Mouse (Mus musculus) bone marrow macrophage, adult 2 months (primary cell): ENCODE measurements around the gene Tmem50b. TPM values are rescaled to one million over a fixed set of nuclear protein-coding genes. Genes with fewer than 3 reads are reported as not detected.
A peak's percentile ranks its signal among the peaks of the same experiment; 100 is the strongest.
"Not testable (repeated sequence)": the region's sequence is repeated elsewhere in the genome, so short reads cannot be mapped to it uniquely, and the experiment has no call there.

Source experiments
- H3K27ac ChIP-seq: 2 replicates; pipeline ENCODE4 v1.5.1; 2012; ENCODE audit warnings: low read depth, low read length; ENCODE audit not compliant: insufficient read depth
- H3K4me1 ChIP-seq: 2 replicates; pipeline ENCODE4 v1.6.1; 2012; ENCODE audit warnings: low read length; ENCODE audit not compliant: control insufficient read depth, insufficient read depth
- H3K4me3 ChIP-seq: 2 replicates; pipeline ENCODE4 v1.5.1; 2012; ENCODE audit warnings: mild to moderate bottlenecking, low read length, moderate library complexity; ENCODE audit not compliant: insufficient read depth
- CTCF ChIP-seq: IDR thresholded peaks from 2 replicates; pipeline ENCODE4 v1.5.1; 2012; ENCODE audit warnings: low read depth, mild to moderate bottlenecking, low read length, moderate library complexity
- POLR2A ChIP-seq: IDR thresholded peaks from 2 replicates; pipeline ENCODE4 v1.6.1; 2012; ENCODE audit warnings: mild to moderate bottlenecking, low read depth, low read length, borderline replicate concordance
- polyA plus RNA-seq: library from polyadenylated mRNA; stranded (reverse); fragments of >200 nt; gene quantifications from 2 replicates; pipeline ENCODE4 v1.2.4, GENCODE M21; 2012; ENCODE audit not compliant: missing spikeins, insufficient read depth, insufficient read length

Tmem50b gene
- polyA plus RNA-seq: 78.7 and 80.3 TPM in 2 replicates

DNA sequence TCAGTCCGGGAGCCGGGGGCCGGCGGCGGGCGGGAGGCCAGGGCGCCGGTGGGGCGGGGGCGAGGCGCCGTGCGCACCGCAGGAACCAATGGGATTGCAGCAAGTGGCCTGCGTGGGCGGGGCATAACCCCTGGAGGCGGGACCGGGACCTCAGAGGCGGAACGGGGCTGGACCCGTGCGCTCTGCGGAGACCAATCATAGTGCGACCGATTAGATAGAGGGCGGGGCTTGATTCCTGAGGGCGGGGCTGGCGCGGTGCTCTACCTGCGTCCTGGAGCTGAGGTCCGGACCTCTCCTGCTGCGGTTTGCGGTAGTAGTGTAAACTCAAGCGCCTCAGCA is at the start of gene Tmem50b:
Gene Tmem50b, minus strand, starts transcription at position 129 of the 339 bp plus-strand sequence.
- peaks cover 16% of the 10 kb centered on the region for H3K4me1 ChIP-seq
- TF ChIP-seq CTCF: no peak
- no peak for TF ChIP-seq POLR2A

GRCm38 (mm10) chr16:91646681-91647419 is 49.2 kb upstream of the Tmem50b start, which contains the start of gene Gart:
TSS of gene Gart (minus strand) at chr16:91646952.
- H3K4me3 ChIP-seq: peak within 1 kb of the TSS; percentile 88
- peak within 1 kb of the TSS; percentile 99 for H3K27ac ChIP-seq
- peaks cover 13% of the 10 kb centered on the region for H3K4me1 ChIP-seq
- TF ChIP-seq POLR2A (peak; percentile 19; the same call in 1 of the 2 replicates), CTCF (no peak)

More for the DNA sequence above, at the start of gene Tmem50b:
- Histone ChIP-seq H3K4me3 (peak within 1 kb of the TSS; percentile 93), H3K27ac (no peak within 1 kb of the TSS)

DNA sequence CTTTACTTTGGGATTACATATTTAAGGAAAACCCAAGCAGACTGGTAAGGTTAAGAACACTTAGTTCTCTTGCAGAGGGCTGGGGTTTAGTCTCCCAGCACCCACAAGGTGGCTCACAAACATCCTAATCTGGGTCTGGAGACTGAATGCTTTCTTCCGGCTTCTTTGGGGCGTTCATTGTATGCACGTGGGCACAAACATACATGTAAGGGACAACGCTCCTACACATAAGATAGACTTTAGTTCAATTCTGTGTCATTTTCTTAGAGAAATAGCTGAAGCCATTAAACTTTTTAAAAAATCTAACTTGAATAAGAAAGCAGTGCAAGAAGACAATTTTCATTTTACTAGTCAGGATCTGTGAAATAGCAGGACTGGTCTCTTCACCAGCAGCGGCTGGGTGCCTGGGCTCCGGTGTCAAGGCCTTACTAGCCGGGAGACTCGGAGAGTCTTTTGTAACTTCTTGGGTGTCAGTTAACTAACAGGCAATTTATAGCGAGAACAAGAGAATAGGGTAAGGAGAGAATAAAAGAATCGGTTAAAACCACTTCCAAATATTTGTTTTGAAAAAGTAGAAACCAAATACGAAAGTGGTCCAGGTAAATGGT is 48.5 kb upstream of the Tmem50b start:
- Histone ChIP-seq H3K4me1 (peaks cover 13% of the 10 kb centered on the region), H3K27ac (peak overlapping the region; percentile 61), H3K4me3 (peak overlapping the region; percentile 80)
- TF ChIP-seq CTCF: no peak
- no peak for TF ChIP-seq POLR2A

- H3K27ac ChIP-seq, H3K4me3 ChIP-seq: not testable (repeated sequence)
- peaks cover 11% of the 10 kb centered on the region for H3K4me1 ChIP-seq
Measured at GRCm38 (mm10) chr16:91645420-91645819, 47.8 kb upstream of the Tmem50b start.

- Histone ChIP-seq H3K4me1 (peaks cover 9% of the 10 kb centered on the region), H3K27ac (no peak overlapping the region), H3K4me3 (peak overlapping the region; percentile 13)
- TF ChIP-seq POLR2A: no peak
- TF ChIP-seq CTCF: no peak
Measured at GRCm38 (mm10) chr16:91644901-91645300, 47.3 kb upstream of the Tmem50b start.

GRCm38 (mm10) chr16:91640171-91640570 is 42.6 kb upstream of the Tmem50b start:
- Histone ChIP-seq H3K4me1 (peaks cover 9% of the 10 kb centered on the region), H3K4me3 (no peak overlapping the region), H3K27ac (no peak overlapping the region)
- TF ChIP-seq CTCF: no peak
- TF ChIP-seq POLR2A: no peak

DNA sequence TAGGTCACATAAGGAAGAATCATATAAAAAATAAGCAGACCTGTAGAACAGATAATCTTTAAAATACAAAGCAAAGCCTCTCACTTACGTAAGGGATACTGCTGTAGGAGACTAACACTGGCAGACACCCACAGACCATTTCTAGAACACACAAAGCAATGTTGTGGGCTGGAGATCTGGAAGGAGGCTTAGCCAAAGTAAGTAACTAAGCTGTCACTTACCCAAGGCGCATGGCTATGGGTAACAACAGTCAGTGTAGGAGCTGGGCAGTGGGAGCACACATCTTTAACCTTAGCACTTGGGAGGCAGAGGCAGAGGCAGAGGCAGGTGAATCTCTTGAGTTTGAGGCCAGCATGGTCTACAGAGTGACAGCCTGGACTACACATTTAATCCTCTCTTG is 42.0 kb upstream of the Tmem50b start:
- no peak for TF ChIP-seq CTCF
- no peak for TF ChIP-seq POLR2A
- Histone ChIP-seq H3K4me3 (no peak overlapping the region), H3K27ac (no peak overlapping the region), H3K4me1 (peaks cover 5% of the 10 kb centered on the region)

GRCm38 (mm10) chr16:91639161-91639560 is 41.6 kb upstream of the Tmem50b start:
- no peak overlapping the region for H3K27ac ChIP-seq
- no peak overlapping the region for H3K4me3 ChIP-seq
- H3K4me1 ChIP-seq: no peaks in the 10 kb centered on the region
- no peak for TF ChIP-seq CTCF
- no peak for TF ChIP-seq POLR2A

- no peak for TF ChIP-seq CTCF
- no peak for TF ChIP-seq POLR2A
- Histone ChIP-seq H3K27ac (no peak overlapping the region), H3K4me1 (peaks cover 11% of the 10 kb centered on the region), H3K4me3 (no peak overlapping the region)
Measured at GRCm38 (mm10) chr16:91633641-91634040, 36.0 kb upstream of the Tmem50b start.

- H3K4me1 ChIP-seq: peaks cover 17% of the 10 kb centered on the region
- no peak overlapping the region for H3K27ac ChIP-seq
- no peak overlapping the region for H3K4me3 ChIP-seq
- TF ChIP-seq CTCF: no peak
- TF ChIP-seq POLR2A: no peak
Measured at GRCm38 (mm10) chr16:91632940-91633339, 35.3 kb upstream of the Tmem50b start.
